Mouse (Mus musculus) T-helper 1 cell (primary cell): ENCODE results near the gene Derl3.
"Not testable (repeated sequence)": the region's sequence is repeated elsewhere in the genome, so short reads cannot be mapped to it uniquely, and the experiment has no call there.

Experiments
- in situ Hi-C: fragments of 300-600 bp; cut with MboI, MseI; formaldehyde crosslinking; loops from one replicate; pipeline ENCODE4 v1.15.1; 2025; ENCODE audit warnings: high pct_unique_total_duplicates

The Derl3 gene

DNA sequence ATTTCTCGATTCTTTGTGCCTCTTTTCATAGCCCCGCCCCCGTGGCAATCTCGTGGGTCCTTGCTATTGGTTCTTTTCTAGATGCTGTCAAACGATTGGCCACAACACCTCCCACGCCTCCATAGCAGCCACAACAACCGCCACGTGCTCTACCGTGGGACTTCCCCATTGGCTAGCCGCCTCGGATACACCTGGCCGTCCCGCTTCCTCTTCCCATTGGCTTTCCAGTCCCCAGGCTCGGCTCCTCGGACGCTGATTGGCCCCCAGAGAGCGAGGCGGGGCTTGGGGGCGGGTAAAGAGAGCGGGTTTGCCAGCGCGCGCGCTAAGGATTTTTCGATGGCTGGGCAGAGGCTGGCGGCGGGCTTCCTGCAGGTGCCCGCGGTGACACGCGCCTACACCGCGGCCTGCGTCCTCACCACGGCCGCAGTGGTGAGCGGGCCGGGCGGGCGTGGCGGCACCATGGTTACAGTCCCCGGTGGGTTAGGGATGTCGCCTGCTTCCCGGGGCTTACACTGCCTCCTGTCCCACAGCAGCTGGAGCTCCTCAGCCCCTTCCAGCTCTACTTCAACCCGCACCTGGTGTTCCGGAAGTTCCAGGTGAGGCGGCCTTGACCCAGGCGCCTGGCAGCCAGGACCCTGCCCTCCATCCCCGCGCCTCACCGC, at the start of gene Derl3:
TSS of gene Derl3 (plus strand) at position 325 of the 662 bp plus-strand sequence.
- in situ Hi-C loops, result no loop called here

DNA sequence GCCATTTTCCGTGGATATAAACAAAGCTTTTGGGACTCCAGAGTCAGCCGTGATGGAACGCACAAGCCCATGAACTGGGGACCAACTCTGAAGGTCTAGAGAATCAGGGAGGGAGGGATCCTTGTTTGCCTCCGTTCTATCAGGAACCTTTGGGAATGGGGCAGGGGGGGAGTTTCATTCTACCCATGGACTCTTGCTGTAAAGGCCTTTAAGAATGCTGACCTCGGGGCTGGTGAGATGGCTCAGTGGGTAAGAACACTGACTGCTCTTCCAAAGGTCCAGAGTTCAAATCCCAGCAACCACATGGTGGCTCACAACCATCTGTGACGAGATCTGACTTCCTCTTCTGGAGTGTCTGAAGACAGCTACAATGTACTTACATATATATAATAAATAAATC, 49.3 kb upstream of the Derl3 start:
- in situ Hi-C loops, result not testable (repeated sequence)

DNA sequence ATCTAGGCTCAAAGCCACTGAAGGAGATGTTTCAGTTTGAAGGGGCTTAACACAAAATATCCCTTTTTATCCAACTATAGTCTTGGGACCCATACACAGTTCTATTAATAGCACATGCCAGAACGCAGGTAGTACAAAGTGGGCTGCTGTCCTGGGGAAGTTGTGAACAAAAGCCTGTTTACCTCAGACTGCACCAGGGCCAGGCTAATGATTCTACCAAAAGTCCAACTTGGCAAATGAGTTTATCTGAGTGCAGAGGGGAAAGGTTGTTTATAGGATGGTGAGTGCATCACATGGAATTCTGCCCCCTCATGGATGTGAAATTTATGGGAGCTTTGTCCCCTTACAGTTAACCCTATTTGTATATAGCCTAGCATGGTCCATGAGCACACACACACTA, 48.4 kb upstream of the Derl3 start:
- in situ Hi-C loops, result no loop called here

DNA sequence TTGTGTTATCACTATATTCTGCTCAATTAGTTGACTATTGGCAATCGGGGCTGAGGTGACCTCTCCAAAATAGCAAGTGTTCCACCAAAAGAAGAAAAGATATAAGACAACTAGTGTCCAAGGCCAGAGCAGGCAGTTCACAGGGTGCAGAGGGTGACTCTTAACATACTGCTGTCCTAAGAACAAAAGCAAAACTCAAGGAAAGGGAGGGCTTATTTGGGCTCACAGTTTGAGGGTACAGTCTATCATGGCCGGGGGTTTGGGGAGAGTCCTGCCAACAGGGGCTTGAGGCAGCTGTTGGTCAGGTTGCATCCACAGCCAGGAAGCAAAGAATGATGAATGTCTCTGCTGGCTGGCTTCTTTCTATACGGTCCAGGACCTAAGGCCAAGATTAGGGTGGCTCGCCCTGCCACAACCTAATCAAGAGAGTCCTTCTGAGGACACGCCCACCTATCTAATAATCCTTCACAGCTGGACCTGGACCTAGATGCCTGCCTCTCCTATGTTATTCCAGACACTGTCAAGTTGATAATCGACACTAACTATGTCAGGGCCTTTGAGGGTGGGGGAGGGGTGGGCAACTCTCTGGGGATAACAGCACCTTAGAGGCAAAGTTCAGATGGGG, 47.8 kb upstream of the Derl3 start:
- in situ Hi-C loops, result no loop called here

DNA sequence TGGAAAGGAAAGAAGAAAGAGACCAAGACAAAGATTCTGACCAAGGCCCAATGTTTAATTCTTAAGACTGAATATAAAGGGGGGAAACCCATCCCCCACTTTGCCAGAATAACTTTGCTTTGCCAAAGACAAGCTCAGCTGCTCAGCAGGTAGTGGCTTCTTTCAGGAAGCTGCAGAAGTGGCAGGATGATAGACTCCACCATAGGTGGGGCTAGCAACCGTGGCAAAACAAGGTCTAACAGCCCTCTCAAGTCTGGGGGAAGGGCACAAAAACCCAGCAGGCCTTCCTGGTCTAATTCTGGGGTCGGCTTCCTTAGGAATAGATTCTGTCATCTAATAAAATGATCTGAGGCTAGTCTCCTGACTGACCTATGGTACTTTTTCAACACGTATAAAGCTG, 44.8 kb upstream of the Derl3 start:
- in situ Hi-C loops, result no loop called here

DNA sequence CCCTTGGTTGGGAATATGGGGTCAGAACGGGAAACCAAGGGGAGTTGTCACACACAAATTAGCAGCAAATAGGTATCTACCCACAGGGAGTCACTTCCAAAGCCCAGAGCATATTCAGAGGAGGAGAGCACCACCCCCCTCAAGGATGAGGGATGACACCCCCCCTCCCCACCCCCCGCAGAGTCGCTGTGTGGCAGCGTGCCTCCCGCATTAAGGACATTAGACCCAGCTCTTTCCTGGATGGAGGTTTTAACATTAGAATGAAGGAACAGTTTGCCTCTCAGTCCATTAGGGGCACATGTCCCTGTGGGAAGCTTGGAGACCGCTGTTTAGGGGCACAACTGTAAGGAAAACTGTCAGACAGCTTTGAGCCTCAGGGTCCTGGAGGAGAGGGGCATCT, 42.1 kb upstream of the Derl3 start:
- in situ Hi-C loops, result no loop called here

DNA sequence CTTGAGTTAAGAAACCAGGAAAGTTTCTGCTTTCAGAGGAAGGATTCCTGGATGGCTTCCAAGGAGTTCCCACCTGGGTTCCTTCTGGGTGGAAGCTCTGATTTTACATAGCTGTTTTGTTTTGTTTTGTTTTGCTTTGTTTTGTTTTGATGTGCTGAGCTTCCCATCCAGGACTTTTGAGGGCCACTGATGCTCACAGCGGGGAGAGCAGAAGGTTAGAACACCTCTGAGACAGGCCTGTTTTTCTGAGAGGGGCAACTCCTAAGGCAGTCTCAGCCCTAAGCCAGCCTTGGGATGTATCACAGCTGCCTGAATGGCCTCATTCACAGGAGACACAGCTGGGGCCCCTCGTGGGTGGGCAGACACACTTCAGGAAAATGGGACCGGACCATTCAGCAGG, 41.5 kb upstream of the Derl3 start:
- in situ Hi-C loops, result no loop called here

DNA sequence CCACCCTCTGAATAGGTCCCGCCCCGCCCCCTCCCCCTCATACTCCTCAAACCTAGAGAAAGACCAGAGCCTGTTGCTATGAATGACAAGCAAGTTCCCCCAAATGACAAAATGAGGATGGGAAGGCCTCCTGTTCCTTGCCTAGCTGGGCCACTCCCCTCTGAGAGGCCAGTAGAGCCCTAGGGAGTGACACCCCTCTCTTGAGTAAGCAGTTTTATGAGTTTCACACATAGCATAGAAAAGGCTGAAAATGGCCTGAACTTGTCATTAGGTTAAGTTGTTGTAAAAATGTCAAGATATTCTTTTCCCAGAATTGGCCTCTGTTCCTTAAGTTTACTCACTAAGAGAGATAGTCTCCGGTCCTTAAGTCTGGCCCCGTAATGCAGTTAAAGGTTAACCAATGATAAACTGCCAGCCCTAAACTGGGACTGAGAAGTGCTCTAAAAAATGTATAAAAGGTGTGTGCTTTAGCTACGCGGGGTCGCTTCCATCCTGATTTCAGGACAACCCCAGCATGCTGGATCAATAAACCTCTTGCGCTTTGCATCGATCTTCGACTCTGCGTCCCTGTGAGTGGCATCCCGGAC, 40.6 kb upstream of the Derl3 start:
- in situ Hi-C loops, result no loop called here

DNA sequence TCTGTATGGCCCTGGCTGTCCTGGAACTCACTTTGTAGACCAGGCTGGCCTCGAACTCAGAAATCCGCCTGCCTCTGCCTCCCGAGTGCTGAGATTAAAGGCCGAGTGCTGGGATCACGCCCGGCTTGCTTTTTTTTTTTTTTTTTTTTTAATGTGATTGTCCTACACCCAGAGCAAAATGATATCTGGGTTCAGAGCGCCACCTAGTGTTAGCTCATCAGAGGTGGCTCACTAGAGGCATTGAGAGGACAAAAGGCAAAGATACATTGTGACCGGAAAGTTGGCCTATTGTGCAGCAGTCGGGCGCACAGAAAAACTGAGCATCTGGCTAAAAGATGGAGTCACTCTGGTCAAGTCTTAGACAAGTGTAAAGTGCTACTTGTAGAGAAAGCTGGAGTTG, 39.8 kb upstream of the Derl3 start:
- in situ Hi-C loops, result no loop called here

DNA sequence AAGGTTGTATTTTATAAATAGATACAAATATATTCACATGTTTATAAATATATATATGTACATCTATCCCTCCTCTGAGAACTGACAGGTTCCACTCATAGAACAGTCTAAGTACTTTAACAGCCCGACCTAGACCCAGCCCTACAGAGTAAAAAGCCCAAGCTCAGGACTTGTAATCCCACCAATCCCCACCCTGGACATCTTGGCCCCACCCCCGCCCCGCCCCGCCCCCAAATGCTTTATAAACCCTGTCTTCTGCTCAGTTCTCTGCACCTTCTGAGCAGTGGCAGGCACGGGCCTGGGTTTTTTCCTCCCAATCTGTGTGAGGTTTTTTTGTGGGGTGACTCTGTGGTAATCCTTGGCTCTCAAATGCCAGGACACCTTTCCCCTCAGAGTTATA, 39.1 kb upstream of the Derl3 start:
- in situ Hi-C loops, result no loop called here

DNA sequence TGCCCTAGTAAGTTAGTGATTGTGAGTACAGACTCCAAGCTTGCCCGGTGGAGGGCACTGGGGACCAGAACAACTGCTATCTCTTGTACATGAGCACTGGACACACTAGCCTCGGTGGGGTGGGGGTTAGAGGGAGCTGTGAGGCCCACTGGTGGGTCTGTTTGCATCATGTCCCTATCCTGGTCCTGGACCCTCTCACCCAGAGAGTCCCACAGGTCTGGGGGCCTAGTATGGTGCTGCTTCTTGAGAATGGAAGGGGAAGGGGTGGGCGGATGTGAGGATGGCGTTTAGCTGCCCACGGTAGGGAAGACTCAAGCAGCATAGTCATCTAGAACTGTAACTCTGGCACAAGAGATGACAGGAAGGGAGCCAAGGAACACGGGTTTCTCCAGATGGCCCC, 38.4 kb upstream of the Derl3 start:
- in situ Hi-C loops, result loop anchor here (5.0 kb wide), 1 partner anchor 112 kb away; no protein-coding TSS in a partner anchor

DNA sequence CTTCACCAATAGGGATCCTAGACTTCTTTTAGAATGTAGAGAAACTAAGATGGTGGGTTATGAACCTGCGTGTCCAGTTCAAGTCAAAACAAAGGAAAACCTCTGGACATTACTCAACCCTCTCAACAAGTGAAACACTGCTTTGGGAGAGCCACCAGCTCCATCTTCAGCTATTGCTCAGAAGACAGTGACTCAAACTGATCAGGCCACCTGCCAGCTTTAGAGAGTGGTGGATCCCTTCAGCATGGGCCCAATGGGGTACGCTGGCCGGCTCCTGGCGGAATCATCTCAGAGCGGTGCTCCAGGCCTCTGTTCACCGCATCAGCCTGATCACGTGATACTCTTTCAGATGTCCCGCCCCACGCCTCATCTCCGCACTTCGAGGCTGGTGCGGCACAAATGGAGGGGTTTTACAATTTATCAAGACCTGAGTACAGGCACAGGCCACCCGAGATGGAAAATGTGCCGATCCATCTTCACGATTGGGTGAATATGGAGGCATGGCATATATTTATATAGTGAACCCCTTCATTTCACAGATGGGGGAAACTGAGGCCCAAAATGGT, 37.7 kb upstream of the Derl3 start:
- in situ Hi-C loops, result loop anchor here (5.0 kb wide), 1 partner anchor 113 kb away; no protein-coding TSS in a partner anchor

DNA sequence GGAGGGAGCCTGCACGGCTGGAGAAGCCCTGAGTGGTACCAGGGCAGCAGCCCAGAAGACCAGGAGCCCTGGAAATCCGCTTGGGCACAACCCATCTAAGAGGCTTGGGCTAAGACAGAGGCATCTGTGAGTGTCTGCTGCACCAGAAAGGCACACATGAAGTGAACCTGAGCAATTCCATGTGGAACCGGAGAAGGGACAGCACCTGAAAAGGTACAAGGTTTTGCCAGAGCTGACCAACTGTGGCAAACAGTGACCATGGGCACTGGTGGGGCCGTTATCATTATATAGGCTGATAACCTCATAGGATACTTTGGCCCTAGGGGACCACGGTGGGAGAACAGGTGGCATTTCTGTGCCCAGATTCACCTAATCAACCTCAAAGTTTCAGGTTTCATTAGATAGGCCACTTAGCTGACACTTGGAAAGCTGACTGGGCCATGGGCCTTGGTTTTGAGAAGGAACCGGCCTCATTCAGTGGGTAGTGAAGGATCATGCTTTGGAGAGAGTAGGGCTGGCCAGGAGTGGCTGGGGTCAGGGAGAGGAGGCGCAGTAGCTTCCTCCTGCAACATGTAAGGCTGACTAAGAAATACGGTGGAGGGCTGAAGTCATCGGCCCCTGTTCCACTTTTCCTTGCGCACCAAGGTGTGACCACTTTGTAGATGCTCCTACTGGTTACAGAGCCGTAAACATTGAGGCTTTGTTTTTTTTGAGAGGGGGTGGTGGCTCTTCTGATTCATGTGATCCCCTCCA, 36.9 kb upstream of the Derl3 start:
- in situ Hi-C loops, result loop anchor here (5.0 kb wide), 1 partner anchor 114 kb away; no protein-coding TSS in a partner anchor

DNA sequence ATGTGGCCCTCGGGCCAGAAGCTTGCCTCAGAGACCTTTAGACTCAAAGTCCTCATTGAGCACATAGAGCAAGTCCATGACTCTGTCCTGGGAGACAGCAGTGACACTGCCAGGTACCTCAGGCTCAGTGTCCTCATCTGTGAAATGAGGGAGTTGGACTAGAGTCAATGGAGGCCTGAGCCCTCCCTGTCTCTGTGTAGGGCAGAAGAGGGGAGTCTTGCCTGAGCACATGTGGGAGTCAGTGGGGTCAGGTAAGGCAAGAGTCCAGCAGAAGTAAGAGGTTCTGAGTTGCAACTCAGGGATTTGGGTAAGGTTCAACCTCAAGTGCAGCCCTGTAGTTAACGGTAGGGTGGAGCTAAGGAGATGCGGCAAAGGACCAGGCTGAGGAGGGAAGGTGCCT, 36.2 kb upstream of the Derl3 start:
- in situ Hi-C loops, result loop anchor here (5.0 kb wide), 1 partner anchor 115 kb away; no protein-coding TSS in a partner anchor

DNA sequence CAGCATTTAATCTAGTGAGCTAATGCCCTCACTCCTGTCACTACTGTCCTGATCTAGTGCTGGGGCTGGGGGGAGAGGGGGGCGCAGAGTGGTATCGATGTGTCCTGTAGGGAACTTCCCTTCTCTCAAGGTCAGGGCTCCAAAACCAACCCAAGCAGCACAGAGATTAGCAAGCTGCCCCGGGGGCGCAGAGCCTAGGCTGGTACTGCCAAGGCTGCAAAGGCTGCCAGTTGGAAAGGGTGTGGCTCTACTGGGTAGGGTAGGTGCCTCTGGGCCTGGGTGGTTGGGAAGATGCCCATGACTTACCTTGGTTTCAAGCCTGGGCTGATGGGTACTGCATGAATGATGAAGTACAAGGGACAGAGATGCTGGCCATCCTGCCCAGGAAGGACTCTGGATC, 35.6 kb upstream of the Derl3 start:
- in situ Hi-C loops, result loop anchor here (5.0 kb wide), 1 partner anchor 115 kb away; no protein-coding TSS in a partner anchor

DNA sequence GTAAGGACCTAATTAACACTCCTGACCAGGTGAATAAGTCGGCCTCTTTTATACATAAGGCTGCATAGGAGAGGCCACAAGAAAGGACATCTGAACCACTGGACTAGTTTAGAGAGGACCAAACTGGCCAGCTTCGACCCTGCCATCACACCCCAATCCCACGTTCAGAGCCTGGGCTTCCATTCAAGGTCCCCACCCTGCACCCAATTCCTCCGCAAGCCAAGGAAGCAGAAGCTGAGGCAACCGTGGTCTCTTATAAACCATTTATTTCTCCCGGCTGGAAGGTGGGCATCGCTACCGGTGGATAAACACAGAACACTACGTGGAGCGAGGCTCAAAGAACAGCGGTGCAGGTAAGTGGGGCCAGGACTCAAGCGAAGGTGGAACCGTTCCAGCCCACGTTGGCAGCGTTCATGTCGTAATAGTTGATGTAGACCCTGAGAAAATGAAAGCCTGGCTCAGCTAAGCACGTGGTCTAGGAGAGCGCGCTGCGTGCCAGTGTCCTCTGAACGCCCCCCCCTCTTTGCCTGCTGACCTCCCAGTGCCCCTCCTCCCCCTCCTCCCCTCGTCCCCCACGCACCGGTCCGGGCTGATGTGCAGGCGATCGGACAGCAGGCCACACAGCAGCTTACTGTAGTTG, 34.0 kb upstream of the Derl3 start:
- in situ Hi-C loops, result loop anchor here (5.0 kb wide), 1 partner anchor 117 kb away; no protein-coding TSS in a partner anchor

DNA sequence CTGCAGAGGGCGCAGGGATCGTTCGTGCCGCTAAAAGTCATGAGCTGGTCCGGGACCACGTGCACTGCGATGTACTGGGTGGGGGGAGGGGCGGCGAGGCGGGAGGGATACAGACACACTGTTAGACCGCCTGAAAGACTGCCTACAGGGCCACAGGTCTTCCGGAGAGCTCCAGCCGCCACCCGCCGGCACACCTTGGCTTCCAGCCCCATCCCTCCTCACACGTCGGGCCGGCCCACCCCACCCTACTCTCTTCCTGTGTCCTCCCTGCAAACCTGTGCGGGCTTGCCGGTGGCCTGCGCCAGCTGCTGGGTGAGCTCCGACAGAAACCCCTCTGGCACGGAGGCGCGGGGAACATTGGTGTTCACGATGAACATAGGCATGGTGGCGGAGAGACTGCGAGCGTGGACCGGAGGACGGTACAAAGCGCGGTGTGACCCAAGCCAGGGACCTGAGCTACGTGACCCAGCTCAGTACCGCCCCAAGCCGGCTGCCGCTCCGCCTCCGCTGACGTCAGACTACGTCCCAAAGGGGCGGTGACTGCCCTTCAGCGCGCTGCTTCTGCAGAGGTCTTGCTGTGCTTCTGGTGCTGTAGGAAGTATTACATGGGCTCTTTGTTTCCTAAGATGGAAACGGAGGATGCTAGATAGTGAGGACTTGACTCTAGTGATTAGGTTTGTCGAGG, 33.3 kb upstream of the Derl3 start, which contains the start of gene Mif:
TSS of gene Mif (minus strand) at position 455 of the 685 bp plus-strand sequence.
- in situ Hi-C loops, result loop anchor here (5.0 kb wide), 1 partner anchor 118 kb away; no protein-coding TSS in a partner anchor

DNA sequence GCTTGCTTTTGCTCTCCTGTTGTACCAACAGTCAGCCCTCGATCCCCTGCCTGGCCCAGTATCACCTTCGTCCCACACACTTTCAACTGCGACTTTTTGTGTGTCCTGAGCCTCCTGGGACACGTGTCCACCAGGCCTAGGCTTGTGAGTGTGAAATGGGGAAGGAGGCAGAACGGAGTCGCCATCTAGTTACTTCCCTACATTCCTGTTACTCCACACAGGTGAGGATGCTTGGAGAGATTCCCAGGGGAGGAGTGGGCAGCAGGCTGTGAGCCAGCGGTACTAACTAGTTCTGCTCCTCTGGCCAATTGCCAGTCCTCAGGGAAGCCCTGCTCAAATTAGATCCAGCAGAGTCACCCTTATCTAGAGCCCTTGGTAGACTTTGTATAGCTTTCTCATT, 32.5 kb upstream of the Derl3 start:
- in situ Hi-C loops, result no loop called here

DNA sequence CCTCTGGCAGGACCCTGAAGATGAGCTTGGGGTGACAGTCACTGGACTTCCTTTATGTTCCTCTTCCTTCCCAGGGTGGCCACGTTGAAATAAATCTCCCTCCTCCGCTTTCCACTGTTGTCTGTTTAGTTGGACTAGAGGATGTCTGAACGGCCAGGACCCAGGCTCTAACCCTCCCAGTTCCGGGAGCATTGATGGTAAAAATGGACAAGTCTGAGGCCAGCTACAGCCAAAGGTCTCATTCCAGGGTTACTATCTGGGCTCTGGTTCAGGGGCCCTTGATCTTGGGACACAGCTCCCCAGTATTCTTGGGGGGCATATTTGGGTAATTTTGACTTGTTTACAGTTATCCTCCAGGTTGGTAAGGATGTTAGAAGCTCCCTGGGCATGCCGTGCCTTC, 31.6 kb upstream of the Derl3 start:
- in situ Hi-C loops, result no loop called here
